Mouse (Mus musculus) spleen, embryonic (tissue): ENCODE measurements around the gene Pax5.

Source experiments
- CTCF ChIA-PET: fragments of 350-600 bp; sonication (Branson Sonifier 250); formaldehyde crosslinking; loops from one replicate; lab custom pipeline; 2022; lab: Charles Lee

The Pax5 gene

DNA sequence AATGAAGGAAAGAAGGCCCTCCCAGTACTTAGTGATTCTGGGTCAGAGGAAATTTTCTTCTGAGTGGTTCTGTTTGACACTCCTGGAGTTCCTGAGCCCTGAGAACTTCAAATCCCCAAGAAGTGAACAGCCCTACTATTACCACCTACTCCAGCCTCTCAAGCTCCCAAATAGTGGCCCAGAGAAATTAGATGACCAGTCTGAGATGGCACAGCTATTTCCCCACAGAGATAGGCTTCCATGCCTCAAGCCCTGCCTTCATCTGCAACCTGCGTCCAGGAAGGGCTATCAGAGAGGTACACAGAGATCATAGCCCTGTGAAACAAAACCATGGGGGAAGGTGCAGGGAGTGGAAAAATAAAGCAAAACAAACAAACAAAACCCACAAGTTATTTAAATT is 3.4 kb downstream of the Pax5 start:
- CTCF ChIA-PET: interaction anchor here (1.5 kb wide), 1 partner anchor 36 kb away, joined by 3 read pairs; no protein-coding TSS in a partner anchor

DNA sequence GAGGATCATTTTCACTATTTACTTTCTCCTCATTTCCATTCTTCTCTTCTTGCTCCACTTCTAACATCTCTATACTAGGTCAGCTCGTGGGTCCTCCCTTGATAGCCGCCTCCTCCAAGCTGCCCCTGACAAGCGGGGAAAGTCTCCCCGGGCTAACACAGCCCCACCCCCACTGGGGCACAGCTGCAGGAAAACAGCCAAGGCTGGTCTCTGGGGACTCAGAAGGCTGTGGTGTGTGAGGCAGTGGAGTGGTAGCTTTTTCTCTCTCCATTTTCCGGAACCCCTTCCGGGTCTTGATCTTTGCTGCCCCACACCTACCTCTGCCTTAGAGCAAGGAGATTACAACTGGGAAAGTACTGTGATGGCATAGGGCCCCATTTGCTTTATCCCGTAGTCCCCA is 4.3 kb downstream of the Pax5 start:
- CTCF ChIA-PET: interaction anchor here (1.5 kb wide), 1 partner anchor 35 kb away, joined by 3 read pairs; no protein-coding TSS in a partner anchor

DNA sequence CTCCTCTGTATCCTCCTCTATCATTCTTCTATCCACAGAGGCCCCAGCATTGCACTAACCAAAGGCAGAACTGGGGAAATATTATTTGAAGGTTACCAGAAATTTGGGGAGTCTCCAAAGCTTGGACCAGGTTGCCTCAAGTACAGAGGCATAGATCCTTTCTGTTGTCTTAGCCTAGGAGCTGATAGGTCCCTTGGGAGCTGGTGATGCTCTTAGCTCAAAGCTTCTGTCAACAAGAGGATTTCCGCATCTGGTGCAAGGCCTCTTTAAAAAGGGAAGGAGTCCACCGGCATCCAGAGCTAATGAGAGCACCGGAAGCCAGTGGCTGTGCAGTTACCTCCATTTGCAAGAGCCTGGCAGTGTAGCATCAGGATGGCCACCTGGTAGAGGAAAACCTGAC is 5.1 kb downstream of the Pax5 start:
- CTCF ChIA-PET: no interaction called here

DNA sequence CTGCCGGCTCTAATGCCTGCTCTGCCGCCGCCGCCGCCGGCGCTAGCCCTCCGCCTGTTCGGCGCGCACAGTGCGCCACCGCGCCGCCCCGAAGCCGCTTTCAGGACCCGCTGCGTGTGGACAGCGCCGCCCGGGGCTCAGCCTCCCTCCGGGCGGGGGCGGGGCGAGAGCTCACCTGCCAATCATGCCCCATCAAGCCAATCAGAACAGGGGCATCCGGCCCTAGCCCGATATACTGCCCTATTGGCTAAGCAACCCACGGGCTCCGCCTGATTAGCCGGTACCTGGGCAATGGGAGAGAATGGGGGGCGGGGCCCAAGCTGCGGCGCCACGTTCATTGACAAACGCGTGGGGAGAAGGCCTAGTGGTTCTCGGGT is 5.9 kb downstream of the Pax5 start:
- CTCF ChIA-PET: no interaction called here

DNA sequence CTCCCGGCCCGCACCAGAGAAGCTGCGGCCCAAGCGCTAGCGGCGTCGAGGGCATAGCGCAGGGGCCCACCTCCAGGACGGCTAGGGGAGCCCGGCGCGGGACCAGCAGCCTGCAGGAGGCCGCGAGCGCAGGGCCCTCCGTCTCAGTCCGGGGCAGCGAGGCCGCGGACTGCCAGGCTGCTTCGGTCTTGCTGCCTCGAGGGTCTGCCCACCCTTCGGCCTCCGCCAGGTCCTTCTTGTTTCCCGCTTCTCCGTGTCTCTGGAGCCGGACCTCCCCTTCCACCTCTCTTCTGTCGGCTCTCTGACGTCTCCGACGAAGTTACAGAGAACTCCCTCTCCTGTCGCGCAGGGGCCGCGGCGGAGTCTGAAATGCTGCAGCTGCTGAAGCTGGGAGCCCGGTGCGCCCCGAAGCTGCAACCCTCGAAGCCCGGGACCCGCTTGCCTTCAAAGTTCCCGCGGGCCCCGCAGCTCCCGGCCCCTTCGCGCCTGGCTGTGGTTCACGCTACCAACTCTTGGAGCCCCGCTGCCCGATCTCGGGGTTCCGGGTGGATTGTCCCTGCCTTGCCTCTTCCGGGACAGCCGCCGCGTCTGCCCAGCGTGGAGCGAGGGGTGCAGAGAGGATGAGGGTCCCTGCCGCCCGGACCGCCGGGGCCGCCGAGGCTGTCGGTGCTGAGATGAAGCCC is 6.5 kb downstream of the Pax5 start:
- CTCF ChIA-PET: interaction anchor here (1.1 kb wide), 1 partner anchor 33 kb away, joined by 3 read pairs; no protein-coding TSS in a partner anchor

DNA sequence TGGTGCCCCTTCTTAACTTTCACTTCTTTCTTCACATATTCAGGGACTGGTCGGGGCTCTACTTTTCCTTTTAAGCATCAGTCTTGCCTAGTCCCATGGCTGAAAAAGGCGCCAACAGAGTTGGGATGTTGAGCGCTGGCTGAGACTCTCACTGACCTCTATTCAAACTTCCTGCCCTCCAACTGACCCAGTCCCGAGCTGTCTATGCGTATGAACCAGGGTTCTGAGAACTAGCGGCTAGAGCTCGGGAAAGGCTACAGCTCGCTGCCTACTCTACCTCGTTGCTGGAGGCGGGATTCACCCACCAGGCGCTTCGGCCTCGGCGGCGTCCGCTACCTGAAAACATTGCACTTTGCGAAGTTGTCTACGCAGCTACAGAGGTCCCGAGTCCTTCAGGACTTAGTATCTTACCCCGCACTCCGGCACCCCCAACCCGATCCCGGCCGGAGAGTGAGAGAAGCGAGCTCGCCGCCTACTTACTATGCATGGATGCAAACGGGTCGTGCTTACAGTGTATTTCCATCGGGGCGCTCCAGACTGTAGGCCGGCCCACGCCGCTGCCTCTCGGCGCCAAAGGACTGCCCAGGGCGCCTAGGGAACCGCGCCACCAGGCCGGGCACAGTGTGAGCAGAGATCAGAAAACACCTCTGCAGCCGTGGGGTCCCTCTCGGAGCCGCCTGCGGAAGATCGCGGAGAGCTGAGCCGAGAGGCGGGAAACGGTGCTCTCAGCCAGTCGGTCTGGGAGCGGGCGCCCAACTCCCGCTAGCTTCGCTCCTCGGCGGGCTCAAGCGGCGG is 7.2 kb downstream of the Pax5 start:
- CTCF ChIA-PET: interaction anchor here (1.1 kb wide), 1 partner anchor 32 kb away, joined by 3 read pairs; no protein-coding TSS in a partner anchor

DNA sequence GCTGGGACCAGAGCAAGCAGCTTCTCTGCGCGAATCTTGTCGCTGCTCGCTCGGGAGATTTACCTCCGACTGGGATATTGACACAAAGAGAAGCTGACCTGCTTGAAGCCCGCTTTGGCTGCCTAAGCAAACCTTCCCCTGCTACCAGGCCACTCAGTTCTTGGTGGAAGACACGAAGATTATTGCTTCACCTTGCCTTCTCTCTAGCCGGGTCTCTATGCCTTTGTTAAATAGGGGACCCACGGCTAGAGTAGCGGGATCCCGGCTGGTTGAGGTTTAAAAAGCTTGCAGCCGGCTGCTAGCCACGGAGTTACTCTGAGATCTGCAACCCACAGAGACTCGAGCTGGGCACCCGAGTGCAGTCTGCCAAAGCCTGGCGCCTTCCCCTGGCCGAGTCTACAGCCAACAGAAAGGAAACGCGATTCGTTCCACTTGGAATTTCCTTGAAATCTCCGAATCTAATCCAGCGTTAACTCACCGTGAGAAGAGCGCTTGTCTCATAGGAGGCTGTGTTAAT is 8.2 kb downstream of the Pax5 start:
- CTCF ChIA-PET: interaction anchor here (1.4 kb wide), 1 partner anchor 26 kb away, joined by 3 read pairs; no protein-coding TSS in a partner anchor

DNA sequence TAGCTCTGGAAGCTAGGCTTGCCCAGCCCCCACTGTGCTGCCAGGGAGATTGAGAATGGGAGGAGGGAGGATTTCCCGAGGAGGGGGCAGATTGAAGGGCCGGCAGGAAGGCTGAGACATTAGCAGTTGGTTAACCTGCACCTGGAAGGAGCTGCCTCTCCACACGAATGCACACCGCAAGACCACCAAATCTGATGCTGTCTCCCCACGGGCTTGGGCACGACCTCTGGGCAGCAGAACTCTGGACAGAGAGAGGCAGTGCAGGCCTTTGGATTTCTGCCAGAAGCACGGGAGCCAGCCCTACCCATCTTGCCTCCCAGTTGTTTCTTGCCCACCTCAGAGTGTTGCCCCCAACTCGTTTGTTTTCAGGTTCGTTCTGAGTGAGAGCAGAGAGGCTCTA is 8.8 kb downstream of the Pax5 start:
- CTCF ChIA-PET: interaction anchor here (1.4 kb wide), 1 partner anchor 25 kb away, joined by 3 read pairs; no protein-coding TSS in a partner anchor

DNA sequence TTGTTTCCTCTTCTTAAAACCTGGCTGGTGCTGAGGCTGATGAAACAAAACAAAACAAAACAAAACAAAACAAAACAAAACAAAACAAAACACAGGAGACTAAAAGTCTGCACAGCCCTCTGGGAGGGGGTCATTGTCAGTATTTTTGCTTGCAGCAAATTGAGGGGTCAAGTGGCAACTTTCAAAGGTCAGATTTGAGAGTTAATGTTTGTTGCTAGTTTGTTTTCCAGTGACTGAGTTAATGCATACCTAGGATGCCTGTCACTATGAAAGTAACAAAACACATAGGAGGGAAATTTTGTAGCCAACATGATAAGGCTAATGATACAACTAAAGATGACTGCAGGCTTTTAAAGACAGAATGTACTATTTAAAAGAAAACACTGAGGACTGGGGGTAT is 13.6 kb downstream of the Pax5 start:
- CTCF ChIA-PET: interaction anchor here (0.7 to 2.2 kb wide), 2 partner anchors 13 to 19 kb away, joined by 9 to 11 read pairs; no protein-coding TSS in a partner anchor

DNA sequence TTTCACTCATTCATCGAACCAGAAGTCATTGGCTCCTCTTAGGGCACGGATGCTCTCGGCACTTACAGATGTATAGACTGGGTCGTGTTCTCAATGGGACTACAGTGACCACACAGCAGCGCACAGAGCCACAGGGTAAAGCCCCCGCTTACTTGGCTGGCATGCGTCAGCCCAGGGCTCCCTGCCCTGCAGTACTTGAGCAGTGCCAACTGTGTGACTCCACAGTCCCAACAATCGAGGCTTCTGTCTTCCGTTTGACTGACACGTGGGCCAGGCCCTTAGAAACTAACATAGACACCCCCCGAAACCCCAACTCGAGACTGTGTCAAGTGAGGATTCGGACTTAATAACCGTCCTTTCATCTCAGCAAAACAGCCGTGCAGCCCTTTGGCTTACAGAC is 15.9 kb downstream of the Pax5 start:
- CTCF ChIA-PET: no interaction called here

DNA sequence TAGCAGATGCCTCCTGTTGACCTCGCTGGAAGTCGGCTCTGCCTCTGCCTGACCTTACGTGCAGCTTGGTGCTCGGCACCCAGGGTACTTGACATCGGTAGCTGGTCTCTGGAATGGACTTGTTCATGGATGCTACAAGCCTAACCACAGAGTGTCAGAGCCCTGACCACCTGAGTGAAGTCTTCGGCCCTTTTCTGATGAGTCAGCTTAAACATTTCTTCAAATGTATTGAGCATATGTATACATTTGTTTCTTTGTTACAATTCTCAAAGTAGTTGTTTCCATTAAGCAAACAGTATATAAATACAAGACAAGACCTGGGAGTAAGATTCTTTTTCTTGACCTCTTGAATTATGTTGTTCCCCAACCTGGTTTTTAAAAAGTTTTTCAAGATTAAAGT is 24.7 kb downstream of the Pax5 start:
- CTCF ChIA-PET: no interaction called here

DNA sequence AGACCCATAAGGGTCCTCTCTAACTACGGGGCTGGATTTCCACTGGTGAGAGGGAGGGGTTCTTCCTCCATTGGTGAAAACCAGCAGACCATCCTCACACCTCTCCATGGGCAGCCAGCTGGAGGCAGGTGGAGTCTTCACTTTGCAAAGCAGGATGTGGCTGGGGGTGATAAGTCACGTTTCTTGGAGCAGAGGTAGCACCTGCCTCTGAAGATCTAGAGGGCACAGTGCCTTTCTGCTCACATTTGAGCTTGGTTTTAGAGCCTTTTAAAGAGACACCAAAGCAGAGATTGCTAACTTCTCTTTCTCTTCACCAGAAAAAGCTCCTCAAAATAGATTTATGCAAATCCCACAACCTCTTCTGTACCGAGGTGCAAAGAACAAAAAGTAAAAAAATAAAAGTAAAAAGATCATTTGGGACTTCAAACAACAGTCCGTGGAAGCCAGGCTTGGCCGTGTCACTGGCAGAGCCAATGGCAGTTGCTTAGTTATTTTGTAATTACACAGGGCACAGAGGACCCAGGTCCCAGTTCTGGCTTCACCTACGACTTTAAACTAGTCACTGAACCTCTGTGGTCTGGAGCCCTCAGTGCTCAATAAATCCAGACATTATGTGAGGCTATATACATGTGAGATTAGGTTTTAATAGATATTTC is 29.9 kb downstream of the Pax5 start:
- CTCF ChIA-PET: interaction anchor here (0.5 kb wide), 1 partner anchor 49 kb away, joined by 4 read pairs; no protein-coding TSS in a partner anchor

DNA sequence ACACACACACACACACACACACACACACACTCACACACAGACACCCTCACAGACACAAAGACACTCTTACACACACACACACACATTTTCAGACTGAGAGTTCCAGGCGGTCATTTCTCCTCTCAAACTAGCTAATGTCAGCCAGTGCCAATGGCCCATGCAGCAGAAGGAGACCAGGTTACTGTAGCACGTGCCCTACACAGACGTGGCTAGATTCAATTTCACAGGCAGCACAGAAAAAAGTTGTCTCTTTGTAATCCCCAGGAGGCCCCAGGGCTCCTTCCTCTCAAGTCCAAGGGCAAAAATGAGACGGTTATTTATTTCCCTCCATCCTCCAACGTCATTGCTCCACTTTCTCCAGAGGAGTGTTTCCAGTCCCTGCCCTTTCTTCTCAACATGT is 31.6 kb downstream of the Pax5 start:
- CTCF ChIA-PET: interaction anchor here (0.7 to 1.0 kb wide), 3 partner anchors 19 to 155 kb away, joined by 3 to 10 read pairs (median 9); no protein-coding TSS in a partner anchor

DNA sequence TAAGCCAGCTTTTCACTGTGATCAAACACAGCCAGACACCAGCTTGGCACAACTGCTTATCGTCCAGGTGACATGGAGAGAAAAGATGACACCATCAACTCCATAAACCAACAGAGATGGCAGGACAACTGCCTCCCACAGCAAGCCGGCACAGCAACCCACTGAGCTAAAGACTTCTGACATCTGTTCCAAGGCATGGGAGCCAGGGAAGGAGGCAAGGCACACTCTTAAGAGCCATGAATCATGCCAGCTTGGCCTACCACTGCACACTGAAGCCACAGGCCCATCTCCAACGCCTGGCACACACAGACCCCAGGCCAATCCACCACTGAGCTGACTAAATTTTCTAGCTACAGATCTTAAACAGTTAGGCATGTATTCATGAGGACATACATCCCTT is 32.3 kb downstream of the Pax5 start:
- CTCF ChIA-PET: interaction anchor here (0.6 to 1.0 kb wide), 4 partner anchors 19 to 156 kb away, joined by 3 to 10 read pairs (median 6); no protein-coding TSS in a partner anchor

DNA sequence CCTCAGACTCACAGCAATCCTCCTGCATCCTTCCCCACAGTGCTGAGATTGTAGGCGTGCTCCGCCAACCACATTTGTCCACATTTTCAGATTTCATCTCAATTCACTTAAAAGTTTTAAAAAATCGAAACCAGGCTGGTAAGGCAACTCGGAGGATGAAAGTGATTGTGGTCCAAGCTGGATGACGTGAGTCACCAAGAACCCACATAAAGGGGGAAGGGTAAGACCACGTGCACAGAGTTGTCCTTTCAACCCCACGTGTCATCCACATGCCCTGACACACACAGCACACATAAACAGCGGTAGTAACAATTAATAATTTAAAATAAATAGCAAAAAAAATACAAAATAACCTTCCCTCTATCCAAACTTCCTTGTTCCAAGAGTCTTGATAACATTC is 35.3 kb downstream of the Pax5 start:
- CTCF ChIA-PET: no interaction called here

DNA sequence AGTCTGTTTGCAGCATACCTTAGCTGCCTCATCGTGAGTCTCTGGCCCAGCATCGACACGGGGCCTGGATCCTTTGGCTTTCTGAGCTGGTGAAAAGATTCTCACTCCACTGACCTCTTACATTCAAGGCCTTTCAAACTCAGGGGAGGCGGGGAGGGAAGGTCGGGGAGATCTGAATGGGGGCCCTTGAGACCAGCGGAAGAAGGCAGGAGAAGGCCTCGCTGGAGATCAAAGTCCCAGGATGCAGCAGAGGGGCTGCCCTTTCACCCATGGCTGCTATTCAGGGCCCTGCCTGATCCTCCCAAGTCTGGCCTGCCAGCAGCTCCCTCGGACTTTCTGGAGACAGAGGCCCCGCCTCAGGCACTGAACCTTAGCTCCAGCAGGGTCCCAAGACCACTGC is 36.6 kb downstream of the Pax5 start:
- CTCF ChIA-PET: interaction anchor here (0.5 kb wide), 1 partner anchor 22 kb away, joined by 3 read pairs; no protein-coding TSS in a partner anchor

DNA sequence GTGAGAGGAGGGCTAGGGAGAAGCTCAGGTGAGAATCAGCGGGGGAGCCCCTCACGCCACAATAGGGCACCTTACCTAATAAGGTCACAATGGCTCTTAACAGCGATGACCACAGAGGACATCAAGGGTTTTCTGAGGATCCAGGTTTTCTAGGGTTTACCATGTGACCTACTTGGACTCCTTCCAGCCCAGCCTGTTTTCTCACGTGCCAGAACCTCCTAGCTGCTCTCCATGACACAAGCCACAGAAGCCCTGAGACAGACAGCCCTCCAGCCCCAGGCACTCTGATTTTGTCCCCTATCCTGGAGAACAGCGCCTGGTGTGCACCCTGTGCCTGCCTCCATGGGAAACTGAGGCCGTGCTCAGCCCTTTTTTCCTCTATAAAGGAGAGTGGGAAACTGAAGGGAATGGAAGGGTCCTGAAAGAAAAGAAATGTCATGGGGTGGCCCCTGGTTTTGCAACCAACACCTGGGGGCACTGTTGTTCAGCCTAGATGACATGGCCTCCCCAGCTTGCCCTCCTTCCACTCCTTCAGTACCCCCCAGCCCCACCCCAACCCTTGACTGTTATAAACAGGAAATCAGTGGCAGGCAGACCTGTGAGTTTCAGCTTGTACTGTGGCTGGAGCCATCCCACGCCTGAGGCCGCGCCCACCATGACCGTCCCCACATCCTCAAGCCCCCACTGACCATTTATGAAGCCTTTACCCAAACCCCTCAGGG is 37.9 kb downstream of the Pax5 start:
- CTCF ChIA-PET: interaction anchor here (0.5 to 1.4 kb wide), 4 partner anchors 28 to 233 kb away, joined by 3 to 14 read pairs (median 7); no protein-coding TSS in a partner anchor

DNA sequence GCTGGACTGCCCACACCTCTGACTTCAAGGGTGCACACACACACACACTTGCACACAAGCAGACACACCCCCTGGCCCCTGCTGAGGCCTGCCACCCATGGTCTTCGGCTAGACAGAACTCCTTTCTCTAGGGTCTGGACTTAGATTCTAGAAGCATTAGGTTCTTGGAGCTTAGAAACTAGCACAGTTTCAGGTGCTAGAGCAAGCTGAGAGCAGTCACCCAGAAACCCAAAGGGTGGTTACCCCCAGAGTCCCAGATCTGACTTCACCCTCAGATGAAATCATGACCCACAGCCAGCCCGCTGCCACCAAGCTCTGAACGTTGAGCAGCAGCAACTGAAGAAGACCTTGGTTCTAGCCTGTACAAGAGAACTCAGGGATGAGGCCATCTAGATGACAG is 38.8 kb downstream of the Pax5 start:
- CTCF ChIA-PET: interaction anchor here (0.9 to 1.4 kb wide), 6 partner anchors 29 to 299 kb away, joined by 3 to 5 read pairs (median 3); no protein-coding TSS in a partner anchor

DNA sequence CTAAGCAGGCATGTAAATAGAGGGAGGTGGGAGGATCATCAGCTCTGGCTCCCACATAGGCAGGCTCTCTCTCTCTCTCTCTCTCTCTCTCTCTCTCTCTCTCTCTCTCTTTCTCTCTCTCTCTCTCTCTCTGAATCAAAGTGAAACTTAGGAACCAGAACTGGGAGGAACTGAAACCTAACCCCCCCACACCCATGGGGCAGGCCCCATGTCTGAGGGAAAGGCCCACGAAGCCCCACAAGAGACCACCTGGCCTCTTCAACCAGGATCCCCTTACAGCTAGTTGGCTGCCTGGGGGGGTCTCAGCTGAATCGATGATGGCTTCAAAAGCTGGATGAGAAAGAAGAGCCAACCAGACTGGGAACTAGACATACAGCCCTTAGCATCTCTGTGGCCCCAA is 39.3 kb downstream of the Pax5 start:
- CTCF ChIA-PET: interaction anchor here (0.9 to 1.3 kb wide), 5 partner anchors 32 to 300 kb away, joined by 3 to 5 read pairs (median 3); no protein-coding TSS in a partner anchor

DNA sequence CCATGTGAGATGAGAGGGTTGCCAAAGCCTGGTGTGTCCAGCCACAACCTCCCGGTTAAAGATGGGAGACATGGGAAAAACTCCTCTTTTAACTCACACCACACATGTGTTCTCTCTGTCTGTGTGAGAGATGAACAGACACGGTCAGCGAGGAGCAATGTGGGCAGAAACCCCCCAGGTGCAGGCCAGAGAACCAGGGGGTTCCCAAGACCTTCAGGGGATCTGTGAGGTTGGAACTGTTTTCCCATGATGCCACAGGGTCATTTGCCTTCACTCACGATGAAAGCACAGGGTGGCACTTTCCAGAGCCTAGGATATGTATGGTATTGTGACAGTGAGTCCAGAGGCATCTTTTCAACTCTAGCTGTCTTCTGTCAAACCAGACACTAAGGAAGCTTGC is 39.9 kb downstream of the Pax5 start:
- CTCF ChIA-PET: interaction anchor here (0.6 to 1.2 kb wide), 5 partner anchors 16 to 648 kb away, joined by 3 to 4 read pairs (median 3); no protein-coding TSS in a partner anchor
